Mouse (Mus musculus) ES-Bruce4 (cell line): Measurements from ENCODE around the gene Tm4sf19.

Experiments used
- CTCF ChIP-seq: IDR thresholded peaks from one replicate; pipeline ENCODE4 v1.8.1; 2011; ENCODE audit warnings: low read depth, low read length
- EP300 ChIP-seq: IDR thresholded peaks from 2 replicates; pipeline ENCODE4 v1.6.1; 2011; ENCODE audit warnings: low read depth, low read length; ENCODE audit not compliant: insufficient read depth
- POLR2A ChIP-seq: IDR thresholded peaks from one replicate; pipeline ENCODE4 v1.8.1; 2011; ENCODE audit warnings: low read length; ENCODE audit not compliant: insufficient read depth

- no peak for TF ChIP-seq CTCF
- no peak for TF ChIP-seq POLR2A
- no peak for TF ChIP-seq EP300
Observed at GRCm38 (mm10) chr16:32450133-32450532, 49.8 kb downstream of the Tm4sf19 start.
